Mouse (Mus musculus) Patski (cell line): ENCODE measurements at regions not wholly inside any gene's neighbourhood (a gene's known extent, or its start where the extent isn't known, plus 50 kb on each side); places are given as distances from the start of the nearest gene placed in this dataset.

Source experiments
- ATAC-seq: fragments of 100-300 bp; one replicate; pipeline ENCODE4 v1.8.0; 2021
- CTCF ChIA-PET: fragments of 350-600 bp; sonication (Branson Sonifier 250); formaldehyde crosslinking; loops from one replicate; lab custom pipeline; 2022; ENCODE audit warnings: inconsistent platforms; lab: Charles Lee
- POLR2A ChIA-PET: fragments of 350-600 bp; sonication (Branson Sonifier 250); formaldehyde crosslinking; loops from one replicate; lab custom pipeline; 2022; ENCODE audit warnings: antibody characterized with exemption, inconsistent platforms; lab: Charles Lee
- DNase-seq: peaks from one replicate; pipeline ENCODE4 v3.0.0-alpha.2; 2011; ENCODE audit warnings: low read depth, low spot score
- H3K27me3 ChIP-seq: fragments of 371-371 bp; one replicate; pipeline ENCODE4 v1.5.1; 2021
- CTCF ChIP-seq: fragments of 100-300 bp; IDR thresholded peaks from one replicate; pipeline ENCODE4 v1.5.1; 2021
- in situ Hi-C: fragments of 300-500 bp; cut with MboI; formaldehyde crosslinking; loops from 3 replicates; pipeline ENCODE4 v1.11.1; 2018; ENCODE audit warnings: low pct_unique_long_range_greater_than_20kb, mixed read lengths

DNA sequence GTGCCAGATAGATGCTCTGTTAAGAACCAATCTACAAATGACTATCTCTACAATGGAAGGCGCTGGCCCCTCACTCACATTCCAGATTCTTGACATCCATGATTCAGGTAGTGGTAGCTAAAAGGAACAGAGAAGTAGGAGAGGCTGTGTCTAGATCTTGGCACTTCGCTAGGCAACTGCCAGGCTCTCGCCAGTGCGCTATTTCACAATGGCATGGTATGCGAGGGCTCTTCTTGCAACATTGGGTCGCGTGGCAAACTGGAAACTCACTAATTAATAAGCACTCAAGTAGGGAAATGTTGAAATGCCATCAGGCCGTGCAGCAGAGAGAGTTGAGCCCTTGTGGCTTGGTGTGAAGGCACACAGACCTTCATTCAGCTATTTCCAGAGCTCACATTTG, 50.3 kb upstream of the Il12b start:
- peaks cover 11% of the 10 kb centered on the region for H3K27me3 ChIP-seq
- CTCF ChIA-PET, result interaction anchor here (0.7 to 0.9 kb wide), 3 partner anchors 22 to 510 kb away, joined by 3 read pairs; no protein-coding TSS in a partner anchor
- POLR2A ChIA-PET, result no interaction called here
- TF ChIP-seq CTCF, result no peak
- in situ Hi-C loops, result loop anchor here (25.0 kb wide), 1 partner anchor 862 kb away; no protein-coding TSS in a partner anchor
- no peak for ATAC-seq
- DNase-seq, result no peak
